Mouse (Mus musculus): ENCODE measurements at regions not wholly inside any gene's neighbourhood (a gene's known extent, or its start where the extent isn't known, plus 50 kb on each side); places are given as distances from the start of the nearest gene placed in this dataset.

DNA sequence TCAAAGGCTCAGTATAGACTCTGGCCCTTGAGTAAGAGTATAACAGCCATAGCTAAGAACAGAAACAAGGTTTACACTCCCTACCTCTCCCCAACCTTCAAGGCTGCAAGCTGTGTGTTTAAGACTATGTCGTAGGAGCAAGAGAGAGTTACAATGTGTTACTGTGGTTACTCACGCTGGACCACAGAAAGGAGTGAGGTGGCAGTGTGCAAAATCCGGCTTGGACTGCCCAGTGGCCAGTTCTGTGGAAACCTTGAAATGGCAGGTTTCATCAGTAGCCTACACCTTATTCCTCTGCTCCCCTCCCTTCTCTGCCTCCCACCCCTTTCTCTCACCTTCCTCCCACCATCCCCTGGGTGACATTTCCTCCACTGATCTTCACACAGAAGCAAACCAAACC is 114.3 kb upstream of the Ado start:
- DNase-seq (ENCODE audit: low spot score in 2 of 2): no peak

DNA sequence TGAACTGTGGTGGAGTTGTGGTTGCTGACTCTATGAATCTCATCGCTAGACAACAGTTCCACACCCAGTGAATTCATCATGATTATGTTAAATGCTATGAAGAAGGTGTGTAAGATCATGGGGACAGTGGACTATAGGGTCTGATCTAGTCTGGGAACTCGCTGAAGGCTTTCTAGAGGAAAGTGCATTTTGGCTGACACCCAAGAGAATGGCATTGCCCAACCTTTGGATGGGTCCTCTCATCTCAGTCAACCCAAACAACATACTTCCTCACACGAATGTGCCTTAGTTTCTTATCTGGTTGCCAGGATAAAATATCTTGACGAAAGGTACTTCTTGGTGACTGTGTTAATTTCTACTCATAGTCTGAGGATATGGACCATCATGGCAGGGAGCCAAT is 112.9 kb upstream of the Ado start:
- no peak for DNase-seq (ENCODE audit: low spot score in 2 of 2)

DNA sequence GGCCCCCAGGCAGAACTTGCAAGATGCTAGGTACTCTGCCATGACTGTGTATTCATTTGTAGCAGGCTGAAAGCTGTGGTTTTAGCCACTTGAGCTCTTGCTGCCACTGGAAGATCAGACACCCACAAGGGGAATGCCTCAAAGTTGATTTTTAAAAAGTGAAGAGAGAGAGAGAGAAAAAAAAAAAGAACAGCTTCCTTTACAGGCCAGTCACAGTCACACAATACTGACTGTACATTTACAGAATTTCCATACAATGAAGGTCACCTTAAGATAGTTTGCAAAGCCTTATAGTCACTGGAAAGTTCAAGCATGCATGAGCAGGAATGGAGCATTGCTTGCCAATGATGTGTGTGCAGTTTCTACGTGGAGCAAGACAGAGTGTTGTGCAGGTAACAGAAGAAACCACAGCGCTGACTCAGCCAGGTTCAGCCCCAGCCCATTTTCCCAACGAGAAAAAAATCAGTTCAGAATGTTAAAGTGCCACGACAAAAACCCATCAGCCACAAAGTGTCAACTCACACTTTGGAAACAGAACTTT is 109.3 kb upstream of the Ado start:
- no peak for DNase-seq (ENCODE audit: low spot score in 2 of 2)

DNA sequence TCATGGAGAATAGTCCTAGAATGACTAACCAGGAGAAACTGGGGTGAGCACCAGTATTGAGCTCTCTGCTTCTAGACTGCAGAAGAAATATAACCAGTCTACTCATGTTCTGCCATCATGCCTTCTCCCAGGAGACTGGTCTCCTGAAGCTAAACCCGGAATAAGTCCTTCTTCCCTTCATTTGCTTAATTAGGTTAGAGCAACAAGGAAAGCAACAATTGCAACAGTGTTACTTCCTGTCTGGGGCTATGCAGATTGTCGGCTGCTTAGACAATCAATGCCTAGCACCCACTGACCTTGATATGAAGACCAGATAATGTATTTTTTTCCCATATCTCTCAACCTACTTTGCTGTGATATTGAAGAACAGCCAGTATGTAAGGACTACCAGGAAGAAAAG is 108.5 kb upstream of the Ado start:
- DNase-seq (ENCODE audit: low spot score in 2 of 2): no peak

DNA sequence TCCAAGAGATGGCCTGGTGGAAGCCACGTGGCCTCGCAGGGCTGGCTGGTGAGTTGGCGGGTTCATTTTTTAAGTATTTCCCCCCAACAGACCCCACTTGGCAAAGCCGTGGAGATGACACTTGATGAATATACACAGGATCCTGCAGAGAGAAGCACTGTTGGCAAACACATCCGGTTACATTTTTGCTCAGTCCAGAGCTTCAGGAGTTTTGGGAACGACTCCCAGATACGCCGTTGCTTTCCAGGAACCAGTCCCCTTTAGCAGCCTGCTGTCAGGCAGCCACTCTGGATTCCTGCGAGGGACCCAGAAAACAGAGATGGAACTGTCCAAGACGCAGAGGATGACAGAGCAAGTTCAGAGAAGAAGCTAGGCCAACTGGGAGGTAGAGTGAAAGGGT is 105.8 kb upstream of the Ado start:
- DNase-seq (ENCODE audit: low spot score in 2 of 2): no peak

DNA sequence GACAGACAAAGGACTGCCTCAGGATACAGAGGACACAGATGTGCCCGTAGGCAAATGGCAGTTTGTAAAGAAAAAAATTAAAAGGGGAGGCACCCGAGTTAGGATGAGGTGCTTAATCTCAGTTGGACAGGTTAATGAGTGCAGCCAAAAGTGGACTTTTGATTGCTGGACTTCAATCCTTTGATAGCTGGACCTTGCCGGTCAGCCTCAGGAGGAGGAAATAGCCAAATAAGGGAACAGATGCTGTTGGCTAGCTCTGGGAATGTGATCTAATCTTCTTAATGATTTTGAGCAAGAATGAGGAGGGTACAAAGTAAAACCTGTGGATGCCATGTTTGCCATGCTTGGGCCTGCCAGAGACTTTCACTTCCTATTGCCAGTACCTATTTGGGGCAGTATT is 103.5 kb upstream of the Ado start:
- no peak for DNase-seq (ENCODE audit: low spot score in 2 of 2)

DNA sequence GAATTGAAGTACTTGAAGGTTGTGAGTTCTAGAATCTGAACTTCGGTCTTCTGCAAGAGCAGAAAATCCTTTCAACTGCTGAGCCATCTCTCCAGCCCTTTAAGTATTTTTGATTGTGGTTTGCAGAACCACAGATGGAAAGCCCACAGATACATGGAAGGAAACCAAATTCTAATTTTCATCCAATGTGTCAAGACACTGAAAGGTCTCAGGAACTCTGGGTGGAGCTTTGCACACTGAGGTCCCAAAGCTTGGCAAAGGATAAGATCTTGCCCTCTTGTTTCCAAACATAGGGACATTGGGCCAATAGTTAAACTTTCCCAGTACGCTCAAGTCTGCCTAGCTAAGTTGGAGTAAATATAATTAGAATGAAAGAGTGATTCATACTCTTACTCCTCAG is 102.6 kb upstream of the Ado start:
- DNase-seq (ENCODE audit: low spot score in 2 of 2): no peak

DNA sequence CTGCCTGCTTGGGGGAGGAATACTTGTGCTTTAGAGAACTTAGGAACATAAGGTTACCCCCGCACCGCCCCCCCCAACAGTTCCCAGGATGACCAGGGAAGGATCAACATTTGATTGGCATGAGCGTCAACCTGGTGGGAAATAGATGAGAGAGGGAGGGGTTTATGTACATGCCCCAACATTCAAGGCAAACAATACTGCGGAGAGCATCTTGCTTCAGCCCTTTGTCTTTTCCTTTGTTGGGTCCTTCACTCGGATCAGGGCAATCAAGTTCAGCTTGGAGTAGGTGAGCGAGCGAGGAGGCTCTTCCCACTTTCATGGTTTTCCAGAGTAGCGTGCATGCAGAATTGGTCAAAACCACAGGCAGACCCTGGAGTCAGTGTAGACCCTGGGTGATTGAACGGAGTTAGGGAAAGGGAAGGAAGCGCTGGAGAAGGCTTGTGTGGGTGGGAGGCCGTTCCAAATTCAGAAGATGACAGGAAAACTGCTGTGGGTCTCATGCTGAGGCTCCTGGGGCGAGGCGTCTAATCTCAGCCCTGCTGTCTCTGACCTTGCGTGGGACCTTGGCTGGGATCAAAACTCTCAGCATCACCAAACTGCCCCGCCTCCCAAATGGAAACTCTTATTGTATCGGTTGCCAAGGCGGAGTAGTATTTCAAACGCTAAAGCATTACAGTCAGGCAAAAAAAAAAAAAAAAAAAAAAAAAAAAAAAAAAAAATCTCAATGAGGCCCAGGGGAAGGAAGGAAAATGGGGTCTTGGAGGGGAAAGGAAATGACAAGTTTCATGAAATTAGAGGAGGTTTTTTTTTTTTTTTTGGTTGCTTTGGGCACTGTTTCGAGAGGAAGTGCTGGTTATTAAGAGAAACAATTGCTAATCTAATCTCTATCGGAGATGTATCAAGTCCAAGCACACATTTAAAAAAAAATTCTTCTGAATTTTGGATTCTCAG is 99.3 kb upstream of the Ado start:
- DNase-seq (ENCODE audit: low spot score in 2 of 2): no peak

DNA sequence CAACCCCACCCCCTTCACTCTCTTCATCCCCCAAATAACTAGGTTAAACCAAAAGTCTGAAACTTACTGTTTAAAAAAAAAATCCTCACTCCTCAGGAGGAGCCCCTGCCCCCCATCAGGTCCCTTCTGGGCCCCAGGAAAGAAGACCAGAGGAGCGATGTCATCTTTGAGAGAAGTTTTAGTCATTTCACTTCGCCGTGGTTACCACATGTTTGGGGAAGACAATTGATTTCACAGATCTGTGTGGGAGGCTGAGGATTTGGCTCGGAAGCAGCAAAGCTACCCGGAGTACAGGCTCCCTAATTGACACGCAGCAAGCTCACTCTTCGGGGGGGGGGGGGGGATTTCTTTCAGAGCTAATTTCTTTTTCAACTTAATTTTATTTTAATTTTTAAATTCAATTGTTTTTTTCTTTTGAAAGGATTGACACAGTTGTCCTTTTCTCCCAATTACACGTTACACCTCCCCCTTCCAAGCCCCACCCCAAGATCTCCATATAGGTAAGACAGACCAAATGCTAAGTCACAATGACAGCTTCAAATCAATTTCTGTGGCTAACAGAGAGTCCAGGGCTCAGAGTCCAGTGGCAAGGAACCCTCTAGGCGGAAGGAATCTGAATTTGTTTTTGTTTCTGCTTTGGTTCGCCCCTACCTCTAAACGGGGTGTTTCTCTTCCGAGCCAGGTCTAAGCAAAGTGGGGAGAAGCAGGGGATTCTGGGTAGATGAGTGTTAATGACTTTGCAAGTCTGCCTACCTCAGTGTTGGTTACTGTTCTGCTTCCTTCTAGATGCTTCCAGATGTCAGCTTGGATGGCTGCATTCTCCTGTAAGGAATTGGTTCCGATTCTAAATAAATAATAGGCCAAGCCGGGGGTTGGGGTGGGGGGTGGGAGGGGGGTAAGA is 98.2 kb upstream of the Ado start:
- DNase-seq (ENCODE audit: low spot score in 2 of 2): peak in 1 of 2 experiments; percentile 27

DNA sequence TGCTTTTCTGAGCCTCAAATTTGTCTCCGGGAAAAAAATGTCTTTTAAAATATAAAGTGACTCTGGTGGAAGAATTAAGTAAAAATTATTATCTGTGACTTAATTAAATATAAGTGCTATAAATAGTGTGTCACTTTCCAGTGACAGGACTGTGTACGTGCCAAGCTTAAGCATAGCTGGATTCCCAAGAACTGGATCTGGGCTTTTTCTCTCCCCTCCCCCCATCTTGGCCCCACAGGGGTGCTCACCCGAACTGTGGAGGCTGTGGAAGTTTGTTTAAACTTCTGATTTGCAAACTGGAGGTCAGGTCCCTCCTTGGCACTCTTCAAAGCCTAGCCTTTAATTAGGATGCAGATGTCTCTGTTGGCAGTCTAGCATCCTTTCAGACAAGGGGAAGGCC is 97.1 kb upstream of the Ado start:
- DNase-seq (ENCODE audit: low spot score in 2 of 2): no peak

DNA sequence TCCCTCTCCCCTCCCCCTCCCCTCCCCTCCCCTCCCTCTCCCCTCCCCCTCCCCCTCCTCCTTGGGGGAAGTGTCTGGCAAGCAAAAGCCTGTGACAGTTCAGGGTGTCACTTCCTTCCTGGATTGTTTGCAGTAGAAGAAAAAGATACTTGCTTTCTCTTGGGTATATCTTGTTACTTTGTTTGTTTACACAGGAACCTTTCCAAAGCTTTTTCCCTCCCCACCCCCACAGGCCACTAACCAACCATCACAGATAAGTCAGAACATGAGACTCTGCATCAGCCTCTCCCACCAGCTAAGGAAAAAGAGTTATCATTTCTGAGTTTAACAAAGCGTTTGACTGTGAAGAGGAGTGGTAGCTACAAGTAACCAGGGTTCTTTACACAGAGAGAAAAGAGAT is 95.5 kb upstream of the Ado start:
- no peak for DNase-seq (ENCODE audit: low spot score in 2 of 2)

DNA sequence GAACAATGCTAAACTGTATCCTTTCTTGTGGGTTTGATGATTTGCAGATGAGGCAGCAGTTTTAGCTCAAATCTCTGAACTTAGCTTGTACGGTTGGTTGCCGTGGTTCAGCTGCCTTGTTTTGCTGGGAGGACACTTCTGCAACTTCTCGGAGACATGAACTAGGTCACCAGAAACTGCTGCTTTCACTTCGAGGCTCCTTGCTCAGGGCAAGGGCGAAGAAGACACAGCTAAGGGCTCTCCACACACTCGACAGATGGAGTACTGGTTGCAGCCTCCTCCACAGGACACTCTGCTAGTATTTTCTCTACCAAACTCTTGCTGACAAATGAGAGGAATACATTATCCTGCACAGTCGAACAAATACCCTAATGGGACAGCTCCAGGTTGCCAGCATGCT is 94.9 kb upstream of the Ado start:
- no peak for DNase-seq (ENCODE audit: low spot score in 2 of 2)

DNA sequence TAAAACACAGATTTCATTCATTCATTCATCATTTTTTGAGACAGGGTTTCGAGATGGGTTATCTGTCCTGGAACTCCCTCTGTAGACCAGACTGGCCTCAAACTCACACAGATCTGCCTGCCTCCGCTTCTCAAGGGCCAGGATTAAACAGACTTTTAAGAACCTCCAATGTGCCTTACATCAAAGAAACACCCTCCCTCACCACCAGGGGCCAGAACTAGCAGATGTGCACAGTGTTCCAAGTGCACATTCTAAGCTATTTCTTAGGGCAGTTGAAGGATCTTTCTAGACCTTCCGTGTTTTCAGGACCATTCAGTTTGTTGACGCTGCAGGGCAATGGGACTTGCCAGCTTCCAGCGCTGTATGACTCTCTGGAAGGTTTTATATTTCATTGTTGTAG is 88.6 kb upstream of the Ado start:
- DNase-seq (ENCODE audit: low spot score in 2 of 2): no peak

DNA sequence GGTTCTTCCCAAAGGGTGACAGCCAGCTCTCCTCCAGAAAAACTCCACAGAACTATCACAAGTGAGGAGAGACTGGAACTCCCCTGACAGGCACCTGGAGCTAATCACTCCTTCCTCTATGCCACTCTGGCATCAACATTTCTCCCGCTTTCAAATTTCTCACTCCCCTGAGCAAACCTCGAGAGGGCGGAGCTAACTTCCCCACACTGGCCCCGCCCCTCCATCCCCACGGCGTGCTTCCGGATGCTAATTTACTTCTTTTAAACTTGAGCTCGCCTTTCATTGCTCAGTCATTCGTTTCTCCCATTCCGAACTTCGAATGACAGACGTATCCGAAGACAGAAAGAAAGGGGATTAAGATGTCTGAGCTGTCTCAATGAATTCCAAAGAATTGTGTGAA is 87.8 kb upstream of the Ado start:
- DNase-seq (ENCODE audit: low spot score in 2 of 2): no peak

DNA sequence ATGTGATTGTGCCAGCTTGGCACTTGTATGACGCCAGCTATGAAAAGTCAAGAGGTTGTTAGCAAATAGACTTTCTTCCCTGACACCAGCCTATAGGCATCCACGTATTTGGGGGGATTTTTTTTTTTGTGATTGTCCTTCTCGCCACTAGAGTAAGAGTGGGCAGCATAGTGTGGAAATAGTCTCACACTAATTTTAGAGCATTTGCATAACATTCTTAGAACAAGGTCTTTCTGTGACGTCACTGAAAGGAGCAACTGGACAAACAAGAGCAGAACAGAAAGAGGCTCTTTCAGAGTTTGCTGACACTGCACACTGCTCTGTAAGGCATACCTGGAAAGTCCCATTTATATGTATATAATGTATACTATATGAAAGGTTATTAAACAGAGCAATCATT is 86.0 kb upstream of the Ado start:
- no peak for DNase-seq (ENCODE audit: low spot score in 2 of 2)

DNA sequence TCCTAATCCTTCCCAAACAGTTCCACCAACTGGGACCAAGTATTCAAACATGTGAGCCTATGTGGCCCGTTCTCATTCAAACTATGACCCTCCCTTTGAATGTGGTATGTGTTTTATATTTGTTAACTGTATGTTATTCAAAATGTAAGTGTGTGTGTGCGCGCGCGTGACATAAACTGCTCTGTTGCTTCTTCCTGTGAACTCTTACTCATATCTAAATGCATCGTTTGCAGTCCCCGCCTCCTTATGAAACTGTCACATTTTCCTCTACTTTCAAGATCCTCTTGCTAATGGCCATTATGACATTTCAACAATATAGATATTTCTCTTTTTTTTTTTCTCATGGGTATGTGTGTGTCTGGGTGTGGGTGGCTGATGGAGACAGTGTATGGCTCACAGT is 84.3 kb upstream of the Ado start:
- no peak for DNase-seq (ENCODE audit: low spot score in 2 of 2)

DNA sequence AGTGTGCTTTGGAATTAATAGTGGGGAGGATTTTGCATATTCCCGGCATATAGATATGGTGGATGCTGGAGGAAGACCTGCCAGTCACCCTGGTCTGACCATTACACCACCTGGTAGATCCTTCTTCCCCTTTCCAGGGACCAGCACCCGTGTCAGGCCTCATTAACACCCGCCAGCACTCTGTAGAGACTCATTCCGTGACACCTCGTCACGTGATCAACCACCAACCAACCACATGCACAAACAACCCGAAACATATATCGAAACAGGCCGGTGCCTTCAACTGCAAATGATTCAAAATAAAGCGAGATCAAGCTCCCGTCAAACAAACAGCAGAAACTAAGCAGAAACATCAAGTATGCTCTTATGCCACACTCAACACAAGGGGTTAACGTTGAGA is 74.6 kb upstream of the Ado start:
- no peak for DNase-seq (ENCODE audit: low spot score in 2 of 2)

DNA sequence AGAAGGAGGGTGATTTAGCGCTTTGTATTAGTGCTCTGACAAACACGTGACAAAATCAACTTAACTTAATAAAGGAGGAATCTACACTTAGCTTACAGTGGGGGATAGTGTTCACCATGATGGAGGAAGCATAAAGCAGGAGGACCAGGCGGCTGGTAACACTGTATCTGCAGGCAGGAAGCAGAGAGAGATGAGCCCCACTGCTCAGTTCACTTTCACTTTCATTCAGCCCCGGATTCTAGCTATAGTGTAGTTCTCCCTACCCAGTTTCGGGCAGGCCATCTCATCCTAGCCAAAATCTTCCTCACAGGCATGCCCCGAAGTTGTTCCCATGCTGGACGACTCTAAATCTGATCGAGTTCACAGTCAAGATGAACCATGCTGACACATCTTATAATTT is 71.3 kb upstream of the Ado start:
- no peak for DNase-seq (ENCODE audit: low spot score in 2 of 2)

DNA sequence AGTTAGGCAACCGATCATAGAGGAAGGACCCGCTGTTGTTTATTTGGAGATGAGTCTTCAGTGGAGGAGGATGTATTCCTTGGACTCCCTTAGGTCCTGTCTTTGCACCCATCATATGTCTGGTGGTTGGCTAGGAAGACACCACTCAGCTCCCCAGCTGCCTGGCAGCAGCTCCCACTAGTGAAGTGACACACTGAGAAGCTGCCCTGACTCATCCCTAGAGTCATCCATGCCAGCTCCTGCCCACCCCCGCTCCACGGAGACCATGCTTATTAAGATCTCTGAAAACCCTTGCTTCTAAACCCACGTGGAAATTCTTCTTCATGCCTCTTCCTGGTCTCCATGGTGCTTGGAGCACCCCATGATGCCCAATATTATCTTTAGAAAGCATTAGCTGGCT is 69.4 kb upstream of the Ado start:
- DNase-seq (ENCODE audit: low spot score in 2 of 2): peak; percentile 28 to 45

DNA sequence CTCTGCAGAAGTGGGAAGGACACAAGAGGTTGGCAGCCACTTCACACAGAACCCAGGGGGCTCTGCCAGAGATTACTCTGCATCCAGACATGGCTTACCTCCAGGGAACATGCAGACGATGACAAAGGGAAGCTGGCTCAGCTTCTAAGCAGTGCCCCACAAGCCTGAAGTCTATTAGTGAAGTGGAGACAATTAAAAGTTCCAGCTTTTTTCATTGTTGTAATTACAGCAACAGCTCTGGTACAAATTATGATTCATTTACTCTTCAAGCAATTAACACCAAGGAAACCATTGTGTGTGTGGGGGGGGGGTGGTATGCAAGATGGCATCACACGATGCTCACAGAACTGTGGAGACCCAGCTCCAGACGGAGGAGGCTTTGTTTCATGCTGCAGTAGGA is 66.3 kb upstream of the Ado start:
- no peak for DNase-seq (ENCODE audit: low spot score in 2 of 2)

DNA sequence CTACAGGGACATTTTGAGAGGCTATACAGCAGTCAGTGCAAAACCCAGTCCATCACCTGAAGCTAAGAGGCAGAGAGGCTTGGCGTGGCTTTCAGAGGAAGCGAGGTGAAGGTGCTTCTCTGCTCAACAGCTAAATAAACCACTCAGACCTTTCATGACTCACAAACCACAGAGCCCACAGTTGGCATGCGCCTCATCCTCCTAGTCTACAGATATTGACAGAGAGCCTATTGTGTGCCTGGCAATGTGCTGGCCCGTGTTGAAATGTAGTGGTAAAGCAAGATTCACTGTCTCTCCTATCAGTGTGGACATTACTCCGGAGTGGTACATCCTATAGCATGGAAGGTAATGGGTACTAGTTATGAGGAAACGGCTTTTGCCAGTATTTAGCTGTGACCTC is 61.9 kb upstream of the Ado start:
- no peak for DNase-seq (ENCODE audit: low spot score in 2 of 2)

DNA sequence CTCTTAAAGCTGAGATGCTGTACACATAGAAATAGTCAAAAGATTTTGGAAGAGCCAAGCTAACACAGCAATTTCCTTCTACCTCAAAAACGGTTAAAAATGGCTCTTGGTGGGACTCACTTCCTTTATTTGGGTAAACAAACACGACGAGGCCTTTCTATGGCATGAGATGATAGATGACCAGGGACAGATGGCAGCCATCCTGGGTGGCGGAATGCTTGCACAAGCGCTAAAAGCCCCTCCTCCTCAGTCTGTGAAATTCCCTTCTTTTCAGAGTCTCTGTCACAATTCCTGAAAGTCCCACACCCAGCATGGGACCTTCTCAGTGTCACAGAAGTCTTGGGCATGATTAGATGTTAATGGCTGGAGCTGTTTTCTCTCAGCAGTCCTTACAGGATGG is 59.3 kb upstream of the Ado start:
- no peak for DNase-seq (ENCODE audit: low spot score in 2 of 2)
